Mouse (Mus musculus) adrenal gland, postnatal 36 days (tissue): ENCODE data around the gene Olfr1055. TPM values are rescaled to one million over a fixed set of nuclear protein-coding genes. Genes with fewer than 3 reads are reported as not detected.
"Not testable (repeated sequence)": the region's sequence is repeated elsewhere in the genome, so short reads cannot be mapped to it uniquely, and the experiment has no call there.

Source experiments
- DNase-seq, 2 experiments: peaks; one replicate each; pipeline ENCODE4 v3.0.0; 2021; ENCODE audit warnings: mixed read lengths in 1 of 2
- long read RNA-seq, 2 experiments: library from polyadenylated mRNA; stranded (forward); transcript quantifications; one replicate each; pipeline ENCODE4 v2.0.0; 2021; ENCODE audit warnings: borderline sequencing depth in 2 of 2
- total RNA-seq, 2 experiments: library from RNA; stranded (reverse); gene quantifications; 2 replicates each; pipeline ENCODE4 v1.2.3; 2021

Olfr1055 gene
- total RNA-seq: not detected
- long read RNA-seq, experiment 1: 0 reads
- long read RNA-seq, experiment 2: 0 reads

DNA sequence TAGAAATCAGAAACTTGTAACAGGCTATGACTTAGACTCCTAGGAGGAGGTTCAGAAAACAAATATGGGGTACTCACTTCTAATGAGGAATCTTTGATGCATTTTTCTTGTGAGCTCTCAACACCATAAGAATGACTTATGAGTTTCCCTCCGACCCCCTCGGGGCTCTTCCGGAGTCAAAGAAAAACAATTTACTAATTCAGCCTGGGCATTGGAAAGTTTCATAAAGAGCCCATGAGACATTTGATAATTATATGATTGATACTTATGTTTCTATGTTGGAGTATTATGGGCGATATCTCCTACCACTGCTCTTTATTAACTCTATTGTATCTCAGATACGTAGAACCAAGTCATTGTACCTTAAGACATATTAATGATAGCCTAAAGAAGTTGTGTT, at the start of gene Olfr1055:
Olfr1055 (minus strand) TSS at position 101 of the 400 bp plus-strand sequence.
- DNase-seq: no peak

DNA sequence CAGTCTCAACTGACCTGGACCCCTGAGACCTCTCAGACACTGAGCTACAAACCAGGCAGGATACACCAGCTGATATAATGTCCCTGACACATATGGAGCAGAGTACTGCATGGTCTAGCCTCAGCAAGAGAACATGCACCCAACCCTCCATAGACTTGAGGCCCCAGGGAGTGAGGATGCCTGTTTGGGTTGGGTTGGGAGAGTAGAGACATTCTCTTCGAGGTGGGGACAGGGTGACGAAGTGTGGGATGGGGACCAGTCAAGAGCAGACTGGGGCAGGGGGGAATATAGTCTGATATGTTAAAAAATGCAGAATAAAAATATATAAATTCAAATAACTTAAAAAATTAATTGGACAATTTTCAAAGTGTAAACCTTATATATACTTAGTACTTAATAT, 45.0 kb upstream of the Olfr1055 start:
- DNase-seq: no peak

DNA sequence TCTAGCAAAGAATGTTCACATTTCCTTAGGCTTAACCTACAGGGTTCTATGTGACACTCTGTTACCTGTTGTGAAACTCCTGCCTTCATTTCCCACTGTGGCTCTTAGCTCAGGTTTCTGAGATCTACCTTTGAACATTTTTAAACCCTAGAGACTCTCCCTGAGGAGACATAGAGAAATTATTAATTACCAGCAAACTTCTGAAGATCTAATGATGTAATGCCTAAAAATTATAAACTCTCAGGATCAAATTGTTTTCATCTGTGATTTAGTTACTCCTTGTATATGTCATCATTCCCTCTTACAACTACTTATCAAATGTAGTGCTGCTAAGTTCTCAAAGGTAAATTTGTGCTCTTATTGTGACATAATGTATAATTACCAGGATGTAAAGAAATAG, 38.4 kb upstream of the Olfr1055 start, which contains the start of gene Olfr1058:
Olfr1058 (minus strand) TSS at position 101 of the 400 bp plus-strand sequence.
- not testable (repeated sequence) for DNase-seq

DNA sequence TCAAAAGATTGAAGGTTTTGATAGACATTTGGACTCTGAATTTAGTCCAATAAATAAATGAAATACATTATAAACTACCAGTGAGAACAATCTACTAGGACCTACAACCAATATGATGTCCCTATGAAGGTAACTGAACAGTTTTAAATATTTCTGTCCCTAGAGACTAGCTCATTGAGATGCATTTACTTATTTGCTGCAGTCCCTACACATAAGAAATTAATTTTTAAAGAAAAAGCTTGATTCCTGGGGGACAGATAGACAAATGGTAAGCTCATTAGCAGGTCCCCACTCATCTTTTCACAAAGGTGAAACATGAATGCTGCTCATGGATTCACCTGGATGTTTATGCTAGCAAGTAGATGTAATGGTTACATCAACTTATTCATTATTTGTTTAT, 28.2 kb upstream of the Olfr1055 start, which contains the start of gene Olfr1057:
Olfr1057 (minus strand) TSS at position 101 of the 400 bp plus-strand sequence.
- no peak for DNase-seq

DNA sequence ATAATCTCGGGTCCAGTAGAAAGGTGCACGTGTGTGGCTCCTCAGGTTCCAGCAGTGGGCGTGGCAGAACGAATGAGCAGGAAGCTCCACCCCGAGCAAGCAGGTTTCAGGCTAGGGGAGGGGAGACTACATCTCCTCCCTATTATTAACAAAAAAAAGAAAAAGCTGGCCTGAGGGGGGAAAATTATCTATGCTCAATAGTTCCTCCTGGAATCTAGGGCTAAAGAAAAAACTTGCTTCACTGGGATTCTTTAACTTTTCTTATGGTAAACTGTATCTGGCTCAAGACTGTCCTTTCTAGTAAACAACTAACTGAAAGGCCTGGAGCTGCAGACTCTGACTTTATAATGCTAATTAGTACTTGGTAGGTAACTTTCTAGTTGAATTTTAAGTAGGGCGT, 16.3 kb upstream of the Olfr1055 start:
- DNase-seq: not testable (repeated sequence)

DNA sequence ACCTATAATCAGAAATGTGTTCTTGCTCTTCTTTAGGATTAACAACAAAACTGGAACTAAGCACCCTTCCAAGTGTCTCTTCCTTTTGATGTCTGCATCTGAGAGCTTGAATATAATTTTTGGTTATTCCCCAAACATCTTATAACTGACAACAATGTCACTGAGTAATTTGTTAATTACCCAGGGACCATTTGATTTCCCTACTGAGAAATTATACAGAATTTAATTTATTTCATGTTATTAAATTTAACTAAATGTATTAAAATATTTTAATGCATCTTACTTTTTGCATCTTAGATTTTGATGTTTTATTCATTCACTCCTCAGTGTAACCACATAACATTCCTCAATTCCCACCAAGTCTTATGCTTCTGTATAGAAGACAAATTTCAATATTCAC, 12.3 kb upstream of the Olfr1055 start, which contains the start of gene Olfr1056:
Olfr1056 (minus strand) TSS at position 101 of the 400 bp plus-strand sequence.
- DNase-seq: no peak

DNA sequence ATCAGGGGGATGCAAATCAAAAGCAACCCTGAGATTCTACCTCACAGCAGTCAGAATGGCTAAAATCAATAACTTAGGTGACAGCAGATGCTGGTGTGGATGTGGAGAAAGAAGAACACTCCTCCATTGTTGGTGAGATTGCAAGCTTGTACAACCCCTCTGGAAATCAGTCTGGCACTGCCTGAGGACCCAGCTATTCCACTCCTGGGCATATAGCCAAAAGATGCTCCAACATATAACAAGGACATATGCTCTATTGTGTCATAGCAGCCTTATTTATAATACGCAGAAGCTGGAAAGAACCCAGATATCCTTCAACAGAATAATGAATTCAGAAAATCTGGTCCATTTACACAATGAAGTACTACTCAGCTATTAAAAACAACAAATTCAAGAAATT, 1.7 kb upstream of the Olfr1055 start:
- DNase-seq: not testable (repeated sequence)

DNA sequence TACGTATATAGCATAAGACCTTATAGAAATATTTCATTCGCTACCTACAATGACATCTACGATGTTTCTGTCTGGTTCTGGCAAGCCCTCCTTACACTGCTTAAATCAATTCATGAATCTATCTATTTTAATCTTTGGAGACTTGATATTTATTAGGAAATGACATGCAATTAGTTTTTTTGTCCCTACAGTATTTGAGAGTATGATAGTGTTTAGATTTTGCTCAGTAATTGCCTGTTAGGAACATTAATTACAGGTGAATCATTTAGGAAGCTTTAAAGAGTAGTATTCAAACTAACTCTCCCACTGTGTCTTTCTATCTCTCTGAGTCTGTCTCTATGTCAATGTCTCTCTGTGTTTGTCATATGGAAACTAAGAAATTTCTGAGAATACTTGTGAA, 14.8 kb downstream of the Olfr1055 start, which contains the start of gene Olfr1054:
Olfr1054 (minus strand) TSS at position 101 of the 400 bp plus-strand sequence.
- no peak for DNase-seq

DNA sequence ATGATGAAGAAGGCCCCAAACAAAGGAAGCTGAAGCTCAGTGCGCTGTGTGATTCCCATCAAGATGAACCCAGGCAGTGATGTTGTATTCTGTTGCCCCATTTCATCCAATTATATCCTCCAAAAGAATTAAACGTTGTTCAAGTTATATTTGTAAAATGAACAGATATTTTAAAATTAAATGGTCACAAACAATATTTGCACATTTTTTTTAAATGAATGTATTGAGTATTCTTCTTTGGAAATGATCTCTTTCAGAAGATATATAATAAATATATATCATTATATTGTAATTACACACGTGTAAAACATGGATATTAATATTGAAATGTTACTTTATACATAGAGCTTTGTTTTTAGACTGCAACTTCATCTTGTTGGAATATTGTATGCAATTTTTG, 34.9 kb downstream of the Olfr1055 start, which contains the start of gene Olfr1053:
Olfr1053 (minus strand) TSS at position 101 of the 400 bp plus-strand sequence.
- no peak for DNase-seq

Other genes starting within 250 kb of the Olfr1055 start
- gene Olfr1039, start 214.4 kb downstream of the Olfr1055 start, total RNA-seq: not detected
- gene Olfr1040, start 203.6 kb downstream of the Olfr1055 start, total RNA-seq: not detected
- not detected for gene Olfr1042, start 188.4 kb downstream of the Olfr1055 start, total RNA-seq
- gene Olfr1043, start 182.8 kb downstream of the Olfr1055 start, total RNA-seq: not detected
- not detected for gene Olfr1044, start 172.5 kb downstream of the Olfr1055 start, total RNA-seq
- not detected for gene Olfr52, start 164.6 kb downstream of the Olfr1055 start, total RNA-seq
- gene Olfr1045, start 147.3 kb downstream of the Olfr1055 start, total RNA-seq: not detected
- not detected for gene Olfr1046, start 131.0 kb downstream of the Olfr1055 start, total RNA-seq
- gene Olfr1047, start 118.9 kb downstream of the Olfr1055 start, total RNA-seq: not detected
- gene Olfr1048, start 110.0 kb downstream of the Olfr1055 start, total RNA-seq: not detected
- not detected for gene Olfr1049, start 92.0 kb downstream of the Olfr1055 start, total RNA-seq
- not detected for gene Olfr1051, start 71.2 kb downstream of the Olfr1055 start, total RNA-seq
- gene Olfr1052, start 57.8 kb downstream of the Olfr1055 start, total RNA-seq: not detected
- gene Olfr1053, start 35.0 kb downstream of the Olfr1055 start, total RNA-seq: not detected
- gene Olfr1054, start 14.9 kb downstream of the Olfr1055 start, total RNA-seq: not detected
- not detected for gene Olfr1056, start 12.2 kb upstream of the Olfr1055 start, total RNA-seq
- not detected for gene Olfr1057, start 28.1 kb upstream of the Olfr1055 start, total RNA-seq
- not detected for gene Olfr1058, start 38.3 kb upstream of the Olfr1055 start, total RNA-seq
- not detected for gene Olfr1061, start 63.8 kb upstream of the Olfr1055 start, total RNA-seq
- gene Olfr1062, start 76.5 kb upstream of the Olfr1055 start, total RNA-seq: not detected
- gene Olfr1065, start 100.3 kb upstream of the Olfr1055 start, total RNA-seq: not detected
- not detected for gene Olfr1066, start 106.0 kb upstream of the Olfr1055 start, total RNA-seq
- gene Olfr228, start 137.1 kb upstream of the Olfr1055 start, total RNA-seq: not detected
- not detected for gene Olfr1076, start 158.2 kb upstream of the Olfr1055 start, total RNA-seq
- not detected for gene Olfr1079, start 192.2 kb upstream of the Olfr1055 start, total RNA-seq
- gene Olfr1080, start 208.0 kb upstream of the Olfr1055 start, total RNA-seq: not detected
- gene Olfr1082, start 248.7 kb upstream of the Olfr1055 start, total RNA-seq: not detected